Mouse (Mus musculus): Measurements from ENCODE around the gene Cog8.

Gene Cog8

DNA sequence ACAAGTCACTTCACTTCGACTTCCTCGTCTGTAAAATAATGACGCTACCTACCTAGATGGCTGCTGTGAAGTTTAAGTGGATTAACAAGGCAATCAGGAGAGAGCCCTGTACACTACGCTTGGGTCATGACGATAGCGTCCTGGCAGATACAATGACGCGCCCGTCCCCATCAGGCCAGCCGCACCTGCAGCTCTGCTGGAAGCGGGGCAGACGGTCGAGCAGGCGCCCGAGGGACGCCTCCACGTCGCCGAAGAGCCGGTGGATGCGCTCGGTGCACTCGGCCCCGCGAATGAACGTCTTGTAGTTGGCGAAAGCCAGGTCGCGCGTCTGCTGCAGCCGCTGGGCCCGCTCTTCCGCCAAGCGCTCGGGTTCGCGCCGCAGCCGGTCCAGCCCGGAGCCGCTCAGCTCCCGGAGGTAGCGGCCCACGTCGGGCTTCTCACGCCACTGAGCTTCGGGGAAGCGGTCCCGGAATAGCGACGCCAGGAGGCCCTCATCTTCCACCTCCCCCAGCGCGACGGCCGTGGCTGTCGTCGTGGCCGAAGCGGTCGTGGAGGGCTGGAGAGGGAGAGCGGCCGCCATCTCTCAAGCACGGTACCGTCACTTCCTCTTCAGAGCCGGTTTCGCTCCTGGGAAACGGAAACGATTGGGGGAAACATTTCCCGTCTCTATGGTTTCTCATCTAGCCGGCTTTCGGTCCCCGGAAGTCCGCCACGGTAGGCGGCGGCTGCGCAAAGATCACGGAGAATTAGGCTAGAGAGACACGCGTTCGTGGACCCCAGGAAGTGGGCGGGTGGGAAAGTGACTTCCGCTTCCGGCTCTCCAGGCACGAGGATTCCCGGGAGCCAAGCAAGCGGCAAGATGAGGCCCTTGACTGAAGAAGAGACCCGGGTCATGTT, at the start of gene Cog8, which contains the start of gene Nip7:
Cog8 (minus strand) TSS at position 614 of the 897 bp plus-strand sequence.
Nip7 (plus strand) TSS at position 802 of the 897 bp plus-strand sequence.
- peak; percentile 99 for DNase-seq (ENCODE audit: low read depth, low spot score)

GRCm38 (mm10) chr8:107104547-107104946, 48.1 kb upstream of the Cog8 start:
- peak; percentile 87 for DNase-seq (ENCODE audit: low read depth, low spot score)

GRCm38 (mm10) chr8:107100635-107101034, 44.1 kb upstream of the Cog8 start:
- DNase-seq (ENCODE audit: low read depth, low spot score), result no peak

GRCm38 (mm10) chr8:107096366-107097036, 40.0 kb upstream of the Cog8 start, which contains the start of gene Terf2:
Gene Terf2 (minus strand): TSS chr8:107096547.
- DNase-seq (ENCODE audit: low read depth, low spot score), result peak; percentile 97

GRCm38 (mm10) chr8:107095717-107096365, 39.4 kb upstream of the Cog8 start:
- peak; percentile 60 for DNase-seq (ENCODE audit: low read depth, low spot score)

DNA sequence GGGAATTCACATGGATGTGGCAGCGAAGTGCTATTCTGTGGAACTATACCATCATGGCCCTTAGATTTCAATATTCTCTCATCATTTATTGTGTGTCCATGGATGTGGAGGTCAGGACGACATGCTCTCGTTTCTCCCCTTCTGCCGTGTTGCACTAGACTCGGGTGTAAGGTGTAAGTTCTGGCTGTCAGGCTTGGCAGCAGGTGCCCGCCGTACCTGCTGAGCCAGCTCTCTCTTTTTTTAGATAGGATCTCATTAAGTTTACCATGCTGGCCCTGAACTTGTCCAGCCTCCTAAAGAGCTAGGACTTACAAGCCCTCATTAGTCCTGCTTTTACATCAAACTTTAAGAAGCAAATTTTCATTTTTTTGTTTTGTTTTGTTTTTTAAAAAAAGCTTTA, 34.0 kb upstream of the Cog8 start:
- DNase-seq (ENCODE audit: low read depth, low spot score), result no peak

DNA sequence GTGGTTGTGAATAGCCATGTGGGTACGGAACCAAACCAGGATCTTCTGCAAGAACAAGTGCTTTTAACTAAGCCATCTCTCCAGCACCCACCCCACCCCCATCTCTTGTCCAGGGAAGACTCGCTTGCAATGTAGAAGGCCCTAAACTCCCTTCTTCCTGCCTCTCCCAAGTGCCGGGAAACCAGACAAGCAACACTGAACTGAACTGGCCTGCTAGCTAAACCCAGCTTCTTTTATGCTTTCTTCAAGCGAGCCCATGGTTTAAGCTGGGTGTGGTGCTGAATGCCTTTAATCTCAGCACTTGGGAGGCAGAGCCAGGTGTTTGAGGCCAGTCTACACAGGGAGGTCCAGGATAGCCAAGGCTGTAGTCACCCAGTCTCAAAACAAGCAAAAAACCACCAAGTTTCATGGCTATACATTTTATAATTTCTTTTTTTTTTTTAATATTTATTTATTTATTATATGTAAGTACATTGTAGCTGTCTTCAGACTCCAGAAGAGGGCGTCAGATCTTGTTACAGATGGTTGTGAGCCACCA, 32.1 kb upstream of the Cog8 start:
- DNase-seq (ENCODE audit: low read depth, low spot score), result peak; percentile 84

- DNase-seq (ENCODE audit: low read depth, low spot score), result no peak
These were observed 29.5 kb upstream of the Cog8 start for GRCm38 (mm10) chr8:107086018-107086417.

- DNase-seq (ENCODE audit: low read depth, low spot score), result peak; percentile 90
These were observed 28.9 kb upstream of the Cog8 start for GRCm38 (mm10) chr8:107085358-107085757.

DNA sequence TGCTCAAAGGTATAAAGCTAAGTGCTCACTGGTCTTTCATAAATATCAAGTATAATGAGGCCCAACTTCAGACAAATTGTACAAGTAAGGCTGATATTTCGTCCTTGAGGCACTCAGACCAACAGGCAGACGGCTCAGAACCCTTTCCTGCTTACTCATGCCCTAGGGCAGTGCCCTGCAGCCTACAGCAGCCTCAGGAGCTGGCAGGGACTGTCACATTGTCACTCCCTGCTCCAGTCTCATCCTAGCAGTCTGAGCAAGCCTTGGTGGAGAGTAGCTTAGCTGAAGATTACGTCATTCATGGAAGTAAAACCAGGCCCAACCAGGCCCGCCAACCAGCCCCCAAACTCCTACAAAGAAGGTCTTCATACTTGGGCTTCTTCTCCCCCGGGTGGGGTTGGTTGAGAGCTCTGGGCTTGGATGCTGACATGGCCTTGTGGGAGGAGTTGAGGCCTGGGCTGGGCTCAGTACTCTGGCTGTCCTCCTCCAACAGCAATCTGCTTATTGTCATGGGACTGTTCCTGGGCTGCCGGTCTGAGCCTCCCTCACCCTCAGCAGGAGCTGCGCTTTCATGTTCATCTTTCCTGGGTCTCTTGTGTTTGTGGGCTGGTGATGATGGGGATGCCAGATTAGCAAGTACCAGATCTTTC, 19.9 kb upstream of the Cog8 start:
- DNase-seq (ENCODE audit: low read depth, low spot score), result no peak

DNA sequence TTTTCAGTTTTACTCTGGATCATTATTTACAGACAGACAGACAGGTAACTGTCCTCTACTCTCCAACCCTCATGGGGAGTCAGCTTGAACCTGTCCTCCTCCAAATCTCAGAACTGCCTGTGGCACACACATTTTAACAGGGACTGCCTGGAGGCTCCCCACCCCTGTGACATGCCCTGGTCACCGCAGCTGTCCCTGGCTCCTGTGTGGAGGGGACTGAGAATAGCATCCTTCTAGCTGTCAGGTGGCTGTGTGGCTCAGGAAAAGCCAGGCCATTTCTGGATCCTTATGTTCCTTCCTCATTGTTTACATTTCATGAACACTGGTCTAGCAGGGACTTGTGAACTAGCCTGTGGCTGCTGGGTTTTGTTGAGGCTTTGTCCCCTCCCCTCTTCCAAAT, 17.6 kb upstream of the Cog8 start:
- no peak for DNase-seq (ENCODE audit: low read depth, low spot score)

- DNase-seq (ENCODE audit: low read depth, low spot score), result no peak
These were observed 17.2 kb upstream of the Cog8 start for GRCm38 (mm10) chr8:107073706-107074105.

- DNase-seq (ENCODE audit: low read depth, low spot score), result peak; percentile 97
These were observed 9.3 kb upstream of the Cog8 start, which contains the start of gene Tmed6 for GRCm38 (mm10) chr8:107065511-107066496. Gene Tmed6 (minus strand): TSS chr8:107065644.

GRCm38 (mm10) chr8:107062613-107063012, 6.1 kb upstream of the Cog8 start:
- DNase-seq (ENCODE audit: low read depth, low spot score), result no peak

DNA sequence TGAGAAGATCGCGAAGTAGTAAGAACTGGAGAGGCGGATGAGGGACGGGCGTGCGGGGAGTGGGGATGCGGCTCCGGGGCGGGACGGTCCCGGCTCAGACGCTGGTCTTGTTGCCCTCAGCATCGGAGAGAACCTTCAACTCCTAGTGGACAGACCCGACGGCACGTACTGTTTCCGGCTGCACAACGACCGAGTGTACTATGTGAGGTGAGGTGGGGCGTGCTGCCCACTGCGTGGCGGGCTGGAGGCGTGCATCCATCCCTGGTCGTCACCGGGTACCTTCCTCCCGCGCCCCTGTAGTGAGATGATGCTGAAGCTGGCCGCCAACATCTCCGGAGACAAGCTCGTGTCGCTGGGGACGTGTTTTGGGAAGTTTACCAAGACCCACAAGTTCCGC, 482 bp upstream of the Cog8 start:
- no peak for DNase-seq (ENCODE audit: low read depth, low spot score)

DNA sequence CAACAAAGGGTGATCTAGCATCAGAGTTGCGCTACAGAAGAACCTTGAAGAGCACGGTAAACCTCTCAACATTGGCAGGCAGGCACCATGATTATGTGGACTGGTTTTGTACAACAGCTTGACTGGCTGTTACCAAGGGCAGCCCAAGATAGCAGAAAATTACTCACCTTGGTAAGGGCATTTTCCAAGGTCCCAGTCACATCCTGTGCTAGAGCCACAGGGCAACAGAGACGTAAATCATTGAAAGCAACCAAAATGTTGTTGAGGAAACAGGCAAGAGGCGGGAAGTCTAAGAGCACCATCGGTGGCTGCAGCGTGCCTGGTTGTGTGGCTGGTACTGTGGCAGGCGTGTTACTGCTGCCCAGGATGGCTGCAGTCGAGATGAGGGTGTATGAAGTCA, 4.4 kb downstream of the Cog8 start:
- DNase-seq (ENCODE audit: low read depth, low spot score), result no peak

- no peak for DNase-seq (ENCODE audit: low read depth, low spot score)
These were observed 7.0 kb downstream of the Cog8 start for GRCm38 (mm10) chr8:107049480-107049879.

GRCm38 (mm10) chr8:107048061-107048941, 8.2 kb downstream of the Cog8 start, which contains the start of gene Pdf:
Gene Pdf (minus strand): TSS chr8:107048614.
- peak; percentile 84 for DNase-seq (ENCODE audit: low read depth, low spot score)

DNA sequence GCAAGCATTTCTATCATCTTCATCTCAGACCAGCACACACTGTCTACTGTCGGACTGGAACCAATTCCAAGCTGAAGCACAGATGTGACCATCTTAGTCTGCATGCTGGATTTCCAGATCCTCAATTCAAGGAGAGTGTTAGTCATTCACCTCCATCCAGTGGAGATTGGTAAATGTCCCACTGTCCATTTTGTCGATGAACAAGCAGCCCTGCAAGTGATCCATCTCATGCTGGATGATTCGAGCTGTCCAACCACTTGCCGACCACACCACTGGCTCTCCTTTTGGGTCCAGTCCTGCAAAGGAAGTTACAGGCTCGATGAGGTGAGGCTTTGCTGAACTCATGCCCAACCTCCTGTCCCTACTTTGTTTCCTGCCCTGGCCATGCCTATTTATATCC, 9.5 kb downstream of the Cog8 start:
- no peak for DNase-seq (ENCODE audit: low read depth, low spot score)

All from ZHBTc4 (cell line).